Mouse (Mus musculus) megakaryocyte, adult 5-6 weeks (primary cell): Measurements from ENCODE around the gene Ankrd1. TPM values are rescaled to one million over a fixed set of nuclear protein-coding genes. Genes with fewer than 3 reads are reported as not detected.

Experiments used
- ATAC-seq: 2 replicates; pipeline ENCODE4 v1.8.0; 2016; ENCODE audit warnings: mild to moderate bottlenecking, inconsistent platforms; ENCODE audit not compliant: poor library complexity, severe bottlenecking
- total RNA-seq, 2 experiments: library from RNA; stranded (forward) in 1 of 2; stranded (reverse) in 1 of 2; fragments of 153-499, 151-499 nt in 1 of 2; fragments of 221-1000, 200-1000 nt in 1 of 2; gene quantifications; 2 replicates each; pipeline versions ENCODE4 v1.2.3 to v1.2.4; 2015 to 2017

Ankrd1 gene
- total RNA-seq (2015) (not detected in 2 replicates), total RNA-seq (2017) (not detected in 2 replicates)

- no peak for ATAC-seq
Measured at GRCm38 (mm10) chr19:36119783-36120471, at the start of gene Ankrd1. Gene Ankrd1 (minus strand): TSS chr19:36120099.

DNA sequence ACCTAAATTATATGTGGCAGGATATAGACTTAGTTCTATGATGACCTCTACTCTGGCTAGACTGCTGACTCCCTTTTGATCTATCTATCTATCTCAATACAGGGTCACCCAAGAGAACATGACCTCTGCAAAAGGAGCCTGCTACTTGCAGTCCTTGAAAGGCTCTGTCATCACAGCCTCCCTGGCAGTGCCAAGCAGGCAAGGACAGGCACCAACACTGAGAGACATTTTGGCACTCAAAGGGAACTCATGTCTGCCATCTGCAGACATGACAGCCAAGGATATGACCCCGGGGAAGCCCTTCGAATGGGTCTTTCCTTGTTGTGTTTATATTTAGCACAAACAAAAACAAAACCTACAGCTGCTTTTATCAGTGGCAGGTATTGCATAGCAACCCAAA, 49.2 kb upstream of the Ankrd1 start:
- ATAC-seq, result no peak

DNA sequence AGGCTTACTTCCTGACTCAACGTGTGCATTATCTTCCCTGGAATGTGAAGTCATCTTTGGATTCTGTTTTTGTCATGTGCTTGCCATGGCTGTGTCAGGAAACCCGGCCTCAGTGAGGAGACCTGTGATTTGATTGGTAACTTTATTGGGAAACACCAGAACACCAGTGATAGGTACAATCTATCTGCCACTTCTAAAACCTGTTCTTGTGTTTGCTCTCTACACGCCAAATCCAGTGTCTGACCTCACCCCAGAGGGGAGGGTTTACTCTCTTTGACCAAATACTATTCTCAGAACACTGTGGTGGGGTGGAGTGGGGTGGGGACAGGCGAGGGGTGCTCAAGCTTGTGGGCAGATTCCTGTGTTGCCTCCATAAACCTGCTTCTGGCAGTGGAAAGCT, 48.2 kb upstream of the Ankrd1 start:
- ATAC-seq, result no peak

- no peak for ATAC-seq
Measured at GRCm38 (mm10) chr19:36167291-36167896, 47.5 kb upstream of the Ankrd1 start.

DNA sequence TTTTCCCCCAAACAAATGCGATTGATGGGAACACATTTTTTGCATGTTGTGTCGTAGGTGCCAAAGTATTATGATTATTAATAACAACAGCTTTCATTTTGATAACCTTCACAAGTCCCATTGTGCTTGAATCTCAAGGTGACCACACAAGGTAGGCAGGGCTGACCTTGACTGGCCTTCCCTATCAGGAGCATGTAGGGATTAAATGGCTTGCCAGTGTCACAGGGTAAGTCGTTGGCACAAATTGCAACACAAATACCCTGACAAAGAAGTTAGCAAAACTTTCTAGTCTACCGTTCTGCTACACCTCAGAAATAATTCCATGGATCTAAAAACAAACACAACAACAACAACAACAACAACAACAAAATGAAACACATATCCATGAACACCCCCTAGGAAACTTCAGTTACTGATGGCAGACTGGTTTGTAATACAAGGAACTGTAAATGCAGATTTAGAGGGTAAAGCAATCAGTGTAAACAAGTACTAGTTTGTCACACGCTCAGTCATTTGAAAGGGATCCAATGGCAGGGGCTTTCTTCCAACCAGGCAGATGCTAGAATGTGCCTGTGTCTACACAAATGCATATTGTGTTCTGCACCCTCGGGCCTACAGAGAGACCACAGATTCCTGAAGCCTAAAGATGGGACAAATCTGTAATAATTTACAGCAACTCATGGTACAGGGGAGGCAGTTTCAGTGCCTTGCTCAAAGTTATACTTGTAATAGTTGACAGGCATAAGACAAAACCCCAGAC, 46.7 kb upstream of the Ankrd1 start:
- no peak for ATAC-seq

DNA sequence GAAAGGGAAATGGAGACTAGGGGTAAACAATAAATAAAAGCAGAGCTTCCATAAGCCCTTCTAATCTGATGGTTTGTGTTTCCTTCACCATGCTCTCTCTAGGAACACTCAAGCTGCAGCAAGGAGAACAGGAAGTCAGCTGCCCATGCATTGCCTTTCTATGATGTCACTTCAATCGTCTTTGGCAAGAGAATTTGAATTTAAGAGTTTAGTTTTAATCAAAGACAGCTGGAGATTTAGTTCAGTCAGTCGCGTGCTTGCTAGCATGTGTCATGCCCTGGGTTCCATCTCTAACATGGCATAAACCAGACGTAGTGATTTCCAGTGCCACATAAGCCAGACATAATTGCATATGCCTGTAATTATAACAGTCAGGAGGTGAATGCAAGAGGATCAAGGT, 45.5 kb upstream of the Ankrd1 start:
- no peak for ATAC-seq

GRCm38 (mm10) chr19:36150241-36151007, 30.5 kb upstream of the Ankrd1 start:
- ATAC-seq, result no peak

GRCm38 (mm10) chr19:36148578-36148977, 28.7 kb upstream of the Ankrd1 start:
- no peak for ATAC-seq

DNA sequence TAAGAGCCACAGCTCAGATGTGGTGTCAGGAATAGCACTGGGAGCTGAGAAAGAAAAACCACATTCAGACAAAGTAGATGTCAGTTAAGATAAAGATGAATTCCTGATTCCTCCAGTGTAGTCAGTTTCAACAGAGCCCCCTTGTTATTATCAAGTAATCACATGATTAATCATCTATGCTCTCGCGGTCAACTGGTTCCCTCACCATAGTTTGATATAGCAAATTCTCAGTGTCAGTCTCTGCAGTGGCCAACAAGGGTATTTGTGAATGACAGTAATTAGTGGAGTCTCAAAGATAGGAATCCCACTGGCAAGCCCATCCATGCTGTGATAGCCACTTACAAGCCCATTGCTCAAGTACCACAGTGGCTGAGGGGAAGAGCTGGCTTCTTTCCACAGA, 23.7 kb upstream of the Ankrd1 start:
- no peak for ATAC-seq

DNA sequence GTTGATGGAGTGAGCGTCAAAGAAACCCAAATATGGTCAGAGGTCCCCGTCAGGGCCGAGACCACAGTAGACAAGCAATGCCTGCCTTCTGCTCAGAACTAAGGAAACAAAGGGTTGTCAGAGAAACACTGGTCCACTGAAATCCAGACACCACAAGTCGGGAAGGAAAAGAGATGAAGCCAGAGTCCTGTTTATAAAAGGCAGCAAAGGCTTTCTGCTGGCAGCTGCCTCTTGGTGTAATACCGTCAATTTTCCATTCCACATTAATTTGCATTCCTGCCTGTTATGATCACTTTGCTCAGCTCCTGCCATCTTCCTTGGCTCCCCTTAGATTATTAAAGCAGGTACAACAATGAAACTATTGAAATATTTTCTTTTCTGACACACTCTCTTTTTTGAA, 13.8 kb upstream of the Ankrd1 start:
- ATAC-seq, result no peak

GRCm38 (mm10) chr19:36133064-36133463, 13.2 kb upstream of the Ankrd1 start:
- no peak for ATAC-seq

DNA sequence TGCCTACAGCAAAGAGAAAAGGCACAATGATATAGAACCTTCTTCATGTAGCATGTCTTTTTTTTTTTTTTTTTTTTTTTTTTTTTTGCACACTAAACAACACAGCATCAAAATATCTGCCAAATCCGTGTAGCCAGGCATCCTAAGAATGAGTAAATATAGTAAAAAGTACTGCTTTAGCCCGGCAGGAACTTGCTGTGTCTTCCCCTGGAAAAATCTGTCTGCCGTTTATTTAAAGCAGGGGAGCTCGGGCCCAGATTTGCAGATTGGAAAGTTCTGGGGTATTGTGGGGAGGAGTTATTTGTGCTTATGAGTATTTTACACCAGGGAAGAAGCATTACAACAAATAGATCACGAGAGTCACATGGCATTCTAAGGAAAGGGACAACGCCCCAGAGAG, 12.1 kb upstream of the Ankrd1 start:
- no peak for ATAC-seq

- ATAC-seq, result no peak
Measured at GRCm38 (mm10) chr19:36130181-36130580, 10.3 kb upstream of the Ankrd1 start.

GRCm38 (mm10) chr19:36129643-36130042, 9.7 kb upstream of the Ankrd1 start:
- peak; percentile 71 for ATAC-seq

DNA sequence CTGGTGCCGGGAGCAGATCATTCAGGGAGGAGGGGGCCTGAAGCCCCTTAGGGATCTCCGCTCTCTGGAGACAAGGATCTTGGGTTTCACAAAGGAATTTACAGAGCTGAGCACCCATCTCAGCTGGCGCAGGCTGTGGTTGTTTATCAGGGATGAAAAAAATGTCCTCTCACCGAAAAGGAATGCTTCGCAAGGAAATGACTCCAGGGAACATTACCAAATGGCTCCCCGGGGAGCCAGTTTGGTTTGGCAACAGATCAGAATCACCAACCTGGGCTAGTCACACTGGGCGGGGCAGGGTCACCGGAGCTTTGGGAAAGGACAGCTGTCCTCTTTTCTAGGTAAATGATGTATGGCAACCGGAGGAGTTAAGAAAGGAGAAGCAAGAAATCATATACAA, 9.3 kb upstream of the Ankrd1 start:
- no peak for ATAC-seq

DNA sequence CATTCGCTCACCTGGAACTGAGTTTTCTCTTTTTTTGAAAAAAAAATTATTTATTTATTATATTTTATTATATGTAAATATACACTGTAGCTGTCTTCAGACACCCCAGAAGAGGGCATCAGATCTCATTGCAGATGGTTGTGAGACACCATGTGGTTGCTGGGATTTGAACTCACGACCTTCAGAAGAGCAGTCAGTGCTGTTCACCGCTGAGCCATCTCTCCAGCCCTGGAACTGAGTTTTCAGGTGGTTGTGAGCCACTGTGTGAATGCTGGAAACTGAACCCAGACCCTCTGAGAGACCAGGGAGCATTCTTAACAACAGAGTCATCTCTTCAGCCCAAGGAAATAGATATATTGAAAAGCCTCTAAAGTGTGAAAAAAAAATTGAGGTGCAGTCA, 8.5 kb upstream of the Ankrd1 start:
- no peak for ATAC-seq

- no peak for ATAC-seq
Measured at GRCm38 (mm10) chr19:36124203-36124602, 4.3 kb upstream of the Ankrd1 start.

DNA sequence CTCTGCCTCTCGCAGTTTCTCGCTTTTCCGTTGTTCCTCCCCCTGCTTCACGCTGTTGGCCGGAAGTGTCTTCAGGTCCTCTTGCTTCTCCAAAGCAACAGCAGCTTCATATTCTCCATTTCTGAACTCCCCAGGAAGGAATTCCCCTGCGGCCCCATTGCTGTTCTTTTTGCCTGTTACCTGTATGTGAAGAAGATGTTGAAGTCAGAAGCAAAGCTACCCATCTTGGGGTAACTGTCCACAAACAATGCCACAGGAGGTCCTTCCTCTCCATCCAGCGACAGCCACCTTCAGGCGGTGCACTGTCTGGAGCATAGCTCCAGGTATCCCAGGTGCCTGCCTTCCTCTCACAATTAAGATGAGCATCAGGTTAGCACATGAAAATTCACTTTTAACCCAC, 680 bp downstream of the Ankrd1 start:
- no peak for ATAC-seq

- no peak for ATAC-seq
Measured at GRCm38 (mm10) chr19:36116185-36116584, 3.7 kb downstream of the Ankrd1 start.

GRCm38 (mm10) chr19:36112007-36112406, 7.9 kb downstream of the Ankrd1 start:
- ATAC-seq, result no peak
